Mouse (Mus musculus): ENCODE measurements around the gene Ppt2.

The Ppt2 gene

DNA sequence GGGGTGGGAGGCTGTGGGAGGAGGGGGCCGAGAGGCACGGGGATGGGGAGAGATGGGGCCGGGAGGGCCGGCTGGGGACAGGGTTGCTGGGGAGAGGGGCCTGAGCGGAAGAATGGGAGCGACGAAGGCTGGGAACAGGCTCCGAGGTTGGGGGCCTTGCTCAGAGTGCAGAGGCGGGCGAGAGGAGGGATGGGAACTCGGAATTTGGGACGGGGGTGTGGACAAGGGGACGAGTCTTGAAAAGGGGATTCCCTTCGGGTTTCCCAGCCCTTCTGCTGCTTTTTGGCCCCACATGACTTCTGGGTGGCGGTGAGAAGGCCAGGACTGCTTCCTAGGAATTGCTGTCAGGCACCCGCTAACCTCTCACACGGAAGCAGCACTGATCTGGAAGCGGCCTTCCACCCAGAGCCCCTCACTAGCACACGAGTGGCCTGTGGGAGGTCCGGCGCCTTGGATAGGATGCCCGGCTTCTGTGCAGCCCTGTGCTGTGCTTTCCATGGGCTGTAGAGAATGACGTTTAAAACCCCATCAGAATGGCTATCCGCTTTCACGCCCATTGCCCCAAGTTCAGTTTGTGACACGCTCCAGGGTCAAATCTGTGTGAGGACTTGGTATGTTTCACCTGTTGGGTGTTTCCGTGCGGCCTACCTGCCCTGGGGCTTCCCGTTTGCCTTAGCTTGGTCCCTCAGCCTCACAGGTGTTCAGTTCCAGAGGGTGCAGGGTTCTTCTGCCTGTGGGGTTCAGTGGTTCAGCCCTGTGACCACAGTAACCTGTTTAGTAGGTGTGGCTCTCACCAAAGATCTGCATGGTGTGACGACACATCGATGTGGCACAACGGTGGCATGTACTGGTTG, 21.9 kb downstream of the Ppt2 start:
- DNase-seq (ENCODE audit: low read depth): peak; percentile 49

DNA sequence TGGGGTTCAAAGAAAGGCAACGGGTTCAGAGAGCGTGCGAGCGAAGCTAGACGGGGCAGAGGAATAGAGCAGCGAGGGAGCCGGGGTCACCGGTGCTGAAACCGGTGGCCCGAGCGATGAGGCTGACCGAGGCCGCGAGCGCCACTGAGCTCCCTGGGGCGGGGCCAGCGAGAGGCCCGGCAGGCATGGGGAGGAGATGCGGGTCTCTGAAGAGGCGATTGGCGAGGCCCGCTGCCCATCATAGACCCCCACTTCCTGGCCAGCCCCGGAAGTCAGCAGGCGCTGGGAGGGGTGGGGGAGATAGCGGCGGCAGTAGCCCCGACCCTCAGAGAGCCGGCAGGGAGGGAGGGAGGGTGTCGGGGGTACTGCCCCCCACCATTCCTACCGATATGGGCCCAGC, 22.7 kb downstream of the Ppt2 start:
- peak; percentile 94 for DNase-seq (ENCODE audit: low read depth)

DNA sequence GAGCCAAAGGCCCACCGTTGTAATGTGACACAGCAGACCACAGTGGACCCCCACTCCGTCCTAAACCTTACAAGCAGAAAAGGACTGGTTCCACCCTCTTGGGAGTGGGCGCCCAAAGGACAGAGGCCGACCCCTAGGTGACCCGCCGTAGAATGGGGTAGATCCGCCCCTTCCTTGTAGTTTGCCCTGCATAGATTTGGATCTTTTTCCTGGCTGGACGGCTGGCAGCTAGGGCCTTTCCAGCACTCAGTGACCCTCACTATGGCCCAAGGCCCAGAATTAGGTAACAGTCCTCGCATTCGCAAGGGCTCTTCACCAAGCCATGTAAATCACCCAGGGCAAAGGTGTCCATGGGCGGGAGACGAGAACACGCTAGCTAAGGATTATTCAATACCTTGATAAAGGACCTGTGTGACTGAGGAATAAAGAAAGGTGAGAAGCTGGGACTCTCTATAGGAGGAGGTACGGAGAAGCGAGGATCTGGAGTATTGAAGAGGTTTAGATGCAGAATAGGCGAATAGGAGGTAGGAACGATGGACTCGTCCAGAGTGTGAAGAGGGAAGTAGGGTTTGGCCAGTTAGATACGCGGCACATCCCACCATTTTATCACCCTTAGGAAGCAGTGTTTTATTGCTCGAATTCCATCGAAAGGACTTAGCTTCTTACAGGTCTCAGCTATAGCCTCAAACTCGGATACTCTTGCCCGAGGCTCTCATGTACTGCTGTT, 23.6 kb downstream of the Ppt2 start:
- DNase-seq (ENCODE audit: low read depth): peak; percentile 60

- DNase-seq (ENCODE audit: low read depth): peak; percentile 99
These were observed 24.2 kb downstream of the Ppt2 start, which contains the start of gene Agpat1 for GRCm38 (mm10) chr17:34604061-34604508. Gene Agpat1 (plus strand): TSS chr17:34604262.

- peak; percentile 100 for DNase-seq (ENCODE audit: low read depth)
These were observed 24.8 kb downstream of the Ppt2 start, which contains the start of gene Rnf5 for GRCm38 (mm10) chr17:34603375-34604060. Gene Rnf5 (minus strand): TSS chr17:34603690.

GRCm38 (mm10) chr17:34601796-34602195, 26.5 kb downstream of the Ppt2 start:
- no peak for DNase-seq (ENCODE audit: low read depth)

- DNase-seq (ENCODE audit: low read depth): no peak
These were observed 28.4 kb downstream of the Ppt2 start for GRCm38 (mm10) chr17:34599891-34600290.

- no peak for DNase-seq (ENCODE audit: low read depth)
These were observed 30.7 kb downstream of the Ppt2 start, which contains the start of gene Ager for GRCm38 (mm10) chr17:34597566-34598095. Gene Ager (plus strand): TSS chr17:34597862.

- DNase-seq (ENCODE audit: low read depth): no peak
These were observed 32.2 kb downstream of the Ppt2 start for GRCm38 (mm10) chr17:34596098-34596497.

DNA sequence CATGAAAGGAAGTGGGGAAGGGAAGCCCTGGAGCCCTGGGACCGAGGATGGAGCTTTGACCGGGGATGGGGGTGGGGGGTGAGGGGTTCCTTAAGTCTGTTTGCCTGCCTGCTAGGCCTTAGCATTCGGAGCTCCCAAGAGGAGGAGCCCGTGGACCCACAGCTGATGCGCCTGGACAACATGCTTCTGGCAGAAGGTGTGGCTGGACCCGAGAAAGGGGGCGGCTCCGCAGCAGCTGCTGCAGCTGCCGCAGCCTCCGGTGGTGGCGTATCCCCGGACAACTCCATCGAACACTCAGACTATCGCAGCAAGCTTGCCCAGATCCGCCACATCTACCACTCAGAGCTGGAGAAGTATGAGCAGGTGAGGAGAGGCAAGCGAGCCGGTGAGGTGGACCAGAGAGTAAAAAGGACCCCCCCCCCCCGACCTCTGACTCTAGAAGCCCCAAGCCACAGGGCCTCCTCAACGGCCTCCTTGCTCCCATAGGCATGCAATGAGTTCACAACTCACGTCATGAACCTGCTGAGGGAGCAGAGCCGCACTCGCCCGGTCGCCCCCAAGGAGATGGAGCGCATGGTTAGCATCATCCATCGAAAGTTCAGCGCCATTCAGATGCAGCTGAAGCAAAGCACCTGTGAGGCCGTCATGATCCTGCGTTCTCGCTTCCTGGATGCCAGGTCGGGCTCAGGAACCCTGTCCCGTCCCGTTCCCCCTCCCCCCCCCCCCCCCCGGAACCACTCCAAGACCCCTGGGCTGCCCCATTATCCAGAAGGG, 34.4 kb downstream of the Ppt2 start:
- DNase-seq (ENCODE audit: low read depth): no peak

- DNase-seq (ENCODE audit: low read depth): peak; percentile 27
These were observed 35.4 kb downstream of the Ppt2 start for GRCm38 (mm10) chr17:34592581-34593549.

- peak; percentile 87 for DNase-seq (ENCODE audit: low read depth)
These were observed 36.3 kb downstream of the Ppt2 start for GRCm38 (mm10) chr17:34591994-34592375.

DNA sequence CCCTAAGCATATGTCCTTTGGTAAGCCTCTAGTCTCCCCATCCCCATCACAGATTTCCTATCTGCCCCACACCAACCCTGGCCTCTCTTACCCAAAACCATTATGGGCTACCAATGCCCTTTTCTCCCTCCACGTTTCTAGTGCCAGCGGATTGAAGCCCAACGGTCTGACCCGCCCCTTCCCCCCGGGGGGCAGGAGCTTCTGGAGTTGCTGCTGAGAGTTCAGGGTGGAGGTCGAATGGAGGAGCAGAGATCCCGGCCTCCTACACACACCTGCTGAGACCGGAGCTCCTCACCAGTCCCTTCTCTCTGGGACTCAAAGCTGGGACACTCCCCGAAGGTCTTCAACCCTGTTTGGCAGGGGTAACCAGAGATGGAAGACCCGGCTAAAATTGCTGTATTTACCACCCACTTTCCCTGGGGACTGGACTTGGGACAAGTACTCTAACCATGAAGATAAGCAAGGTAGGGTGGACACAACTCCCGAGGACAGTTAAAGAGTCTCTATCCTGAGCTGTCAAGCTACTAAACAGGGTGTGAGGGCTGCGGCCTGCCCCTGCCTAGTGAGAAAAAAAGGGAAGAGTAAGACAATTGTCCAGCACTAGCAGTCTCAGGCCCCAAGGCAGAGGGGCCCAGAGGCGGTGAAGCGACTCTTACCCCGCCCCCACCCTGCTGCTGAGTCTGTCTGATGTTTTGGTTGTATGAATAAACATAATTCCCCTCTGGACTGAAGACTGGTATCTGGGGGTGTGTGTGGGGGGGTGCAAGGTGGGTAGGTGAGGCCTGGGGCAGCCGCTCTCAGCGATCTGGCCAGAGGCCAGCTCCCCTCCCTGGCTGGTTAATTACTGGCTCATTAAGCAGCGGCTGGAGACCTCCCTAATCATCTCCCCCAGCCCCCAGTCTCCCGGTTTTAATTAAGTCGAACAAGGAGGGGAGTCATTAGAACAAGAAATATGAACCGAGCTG, 37.0 kb downstream of the Ppt2 start, which contains the start of gene Pbx2:
TSS of gene Pbx2 (plus strand) at position 238 of the 965 bp plus-strand sequence.
- DNase-seq (ENCODE audit: low read depth): peak; percentile 47

DNA sequence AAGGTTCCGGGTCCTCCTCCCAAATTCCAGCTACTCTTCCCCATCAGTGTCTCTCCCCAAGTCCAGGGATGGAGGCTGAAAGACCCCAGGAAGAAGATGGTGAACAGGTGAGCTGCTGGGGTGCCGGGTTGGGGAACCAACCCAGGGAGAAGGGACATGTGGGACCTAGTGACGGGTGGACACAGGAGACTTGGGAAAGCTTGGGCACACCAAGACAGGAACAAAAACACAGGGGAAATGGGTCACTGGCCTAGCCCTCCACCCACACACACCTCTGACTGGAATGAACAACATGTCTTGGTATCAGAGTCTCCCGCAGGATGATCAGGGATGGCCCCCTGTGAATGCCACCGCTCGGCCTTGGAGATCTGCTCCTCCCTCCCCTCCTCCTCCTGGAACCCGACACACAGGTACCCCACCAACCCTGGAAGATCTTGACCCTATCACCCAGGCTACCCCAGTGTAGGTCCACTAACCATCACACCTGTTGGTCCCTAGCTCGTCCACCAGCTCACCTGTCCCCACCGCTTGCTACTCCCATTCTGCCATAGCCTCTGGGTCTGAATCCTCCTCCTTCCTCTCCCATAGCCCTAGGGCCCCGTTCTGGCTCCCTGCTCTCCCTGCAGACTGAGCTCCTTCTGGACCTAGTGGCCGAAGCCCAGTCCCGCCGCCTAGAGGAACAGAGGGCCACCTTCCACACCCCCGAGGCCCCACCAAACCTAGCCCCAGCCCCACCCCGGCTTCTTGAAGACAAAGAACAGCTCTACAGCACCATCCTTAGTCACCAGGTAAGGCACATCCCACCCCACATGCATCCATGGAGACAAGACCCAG, 37.9 kb downstream of the Ppt2 start:
- DNase-seq (ENCODE audit: low read depth): peak; percentile 23

- peak; percentile 72 for DNase-seq (ENCODE audit: low read depth)
These were observed 38.6 kb downstream of the Ppt2 start, which contains the start of gene Gpsm3 for GRCm38 (mm10) chr17:34589681-34590101. Gene Gpsm3 (plus strand): TSS chr17:34589806.

GRCm38 (mm10) chr17:34589206-34589605, 39.1 kb downstream of the Ppt2 start:
- DNase-seq (ENCODE audit: low read depth): no peak

GRCm38 (mm10) chr17:34588767-34589166, 39.5 kb downstream of the Ppt2 start:
- peak; percentile 40 for DNase-seq (ENCODE audit: low read depth)

DNA sequence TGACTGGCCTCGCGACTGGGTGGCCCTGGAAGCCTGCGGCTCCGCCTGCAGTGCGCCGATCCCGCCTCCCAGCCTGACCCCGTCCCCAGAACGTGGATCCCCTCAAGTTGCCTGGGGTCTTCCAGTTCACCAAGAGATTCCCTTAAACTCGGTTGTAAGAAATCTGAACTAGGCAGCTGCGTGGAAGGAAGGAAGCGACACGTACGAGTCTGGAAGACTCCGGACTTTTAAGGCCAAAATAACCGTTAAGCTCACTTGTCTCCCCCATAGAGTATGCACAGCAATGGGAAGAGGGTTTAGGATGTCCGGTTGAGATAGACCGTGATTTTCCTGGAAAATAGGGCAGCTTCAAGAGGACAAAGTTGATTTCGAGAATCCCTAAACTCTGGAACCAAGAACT, 40.5 kb downstream of the Ppt2 start:
- DNase-seq (ENCODE audit: low read depth): no peak

All from naive thymus-derived CD4-positive, alpha-beta T cell, adult 2 months (primary cell).